Mouse (Mus musculus): ENCODE data around the gene Rpl32.

DNA sequence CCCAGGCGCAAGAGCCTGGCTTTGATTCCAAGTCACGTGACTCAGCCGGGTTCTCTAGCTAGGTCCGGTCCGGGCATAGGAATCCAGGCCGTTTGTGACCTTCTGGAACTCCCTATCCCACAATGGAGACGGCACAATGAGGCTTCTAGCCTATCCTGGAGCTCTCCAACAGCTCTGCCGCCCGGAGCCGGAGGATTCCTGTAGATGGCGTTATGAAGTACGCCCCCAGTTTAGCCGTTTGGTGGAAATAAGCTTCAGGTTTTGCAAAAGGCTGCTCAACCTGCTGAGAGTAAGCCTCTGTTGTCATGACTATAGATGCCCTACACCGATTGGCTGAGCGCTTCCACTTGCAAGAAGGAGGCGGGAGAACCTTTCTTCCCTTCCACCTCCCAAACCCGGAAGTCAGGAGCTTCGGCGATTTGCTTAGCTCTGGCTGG lies 29.6 kb upstream of the Rpl32 start, which contains the start of gene Efcab12:
- no peak; the same call in 1 of the 2 replicates for TF ChIP-seq CTCF (conservative IDR thresholded peaks at IDR 0.05; ENCODE audit: low read length)
- 0 out of 2 replicates have a peak, but pooled peaks have one; percentile 4 for TF ChIP-seq POU5F1 (IDR thresholded peaks at IDR 0.05; ENCODE audit: borderline replicate concordance, low read length)
- TF ChIP-seq NANOG (IDR thresholded peaks at IDR 0.05; ENCODE audit: borderline replicate concordance, low read length): no peak
